Mouse (Mus musculus): ENCODE measurements around the gene Gclc.

DNA sequence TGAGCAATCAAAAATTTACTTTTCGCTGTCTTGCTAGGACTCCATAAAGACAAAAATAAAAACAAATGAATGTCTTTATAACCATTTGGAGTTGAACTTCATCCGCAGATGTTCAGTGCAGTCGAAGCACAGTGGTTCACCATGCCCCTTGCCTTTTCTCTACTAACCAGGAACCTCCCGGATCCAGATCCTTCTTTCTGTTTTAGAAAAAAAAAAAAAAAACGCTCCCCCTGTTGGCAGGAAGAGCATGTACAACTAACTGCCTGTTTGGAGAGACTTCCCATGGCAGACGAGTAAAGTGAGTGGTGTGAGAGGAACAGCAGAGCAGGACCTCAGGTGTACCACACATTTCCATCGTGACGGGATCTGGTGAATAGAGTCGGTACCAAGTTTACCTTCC is 1.7 kb downstream of the Gclc start:
- TF ChIP-seq CTCF (IDR thresholded peaks at IDR 0.05; ENCODE audit: low read depth, low read length) (peak; percentile 45; the same call in 1 of the 2 replicates), POLR2AphosphoS5 (IDR thresholded peaks at IDR 0.05; ENCODE audit: insufficient replicate concordance, low read depth, low read length) (no peak), TAL1 (conservative IDR thresholded peaks at IDR 0.05; ENCODE audit: low read depth, low read length) (no peak), GATA1 (IDR thresholded peaks at IDR 0.05; ENCODE audit: borderline replicate concordance, low read length) (no peak)

Measured in G1E (cell line).